Mouse (Mus musculus): ENCODE measurements around the gene Ccdc62. TPM values are rescaled to one million over a fixed set of nuclear protein-coding genes. Genes with fewer than 3 reads are reported as not detected.
A peak's percentile ranks its signal among the peaks of the same experiment; 100 is the strongest.

Gene Ccdc62
- polyA plus RNA-seq, 1 experiment, result 1.2 TPM

DNA sequence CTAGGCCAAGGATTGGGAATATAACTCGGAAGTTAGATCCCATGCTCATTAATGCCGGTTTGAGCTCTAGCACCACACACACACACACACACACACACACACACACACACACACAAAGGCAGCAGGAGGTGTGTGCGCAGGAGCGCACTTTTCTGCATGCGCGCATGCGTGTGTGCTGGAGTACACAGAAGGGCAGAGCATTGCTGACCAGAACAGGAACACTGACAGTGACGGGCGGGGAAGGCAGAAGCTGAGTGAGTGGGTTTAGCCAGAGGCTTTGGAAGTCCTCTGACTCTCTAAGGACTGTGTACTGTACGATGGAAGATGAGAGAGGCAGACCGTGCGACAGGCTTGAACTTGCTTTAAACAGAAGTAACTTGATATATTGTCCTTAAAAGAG is 3.1 kb downstream of the Ccdc62 start:
- WGBS, result 94% methylated on average over 12 of the region's 12 CpGs

GRCm38 (mm10) chr5:123933957-123934591 is 3.6 kb downstream of the Ccdc62 start:
- DNase-seq (ENCODE audit: low read depth, low spot score), result no peak
- 54% methylated on average over 18 of the region's 18 CpGs for WGBS

More for the DNA sequence above, 3.1 kb downstream of the Ccdc62 start:
- no peak for DNase-seq (ENCODE audit: low read depth, low spot score)

DNA sequence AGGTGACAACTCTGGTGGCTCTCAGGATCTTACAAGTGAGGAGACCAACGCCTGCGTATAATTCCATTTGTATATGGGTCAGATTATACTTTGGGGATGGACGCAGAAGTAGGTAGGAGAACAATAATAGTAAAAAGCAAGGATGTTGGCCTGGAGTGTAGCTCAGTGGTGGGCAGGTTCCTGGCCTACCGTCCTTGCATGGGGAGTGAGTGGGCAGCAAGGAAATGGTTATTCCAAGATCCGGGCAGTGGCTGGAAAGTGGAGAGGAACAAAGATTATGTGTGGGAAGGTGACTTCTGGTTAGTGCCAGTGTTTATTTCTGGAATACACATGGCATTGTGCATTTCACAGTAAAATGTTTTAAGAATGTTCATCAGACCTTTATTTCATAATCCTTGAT is 5.5 kb downstream of the Ccdc62 start:
- 84% methylated on average over 5 of the region's 5 CpGs for WGBS
- DNase-seq (ENCODE audit: low read depth, low spot score), result no peak

DNA sequence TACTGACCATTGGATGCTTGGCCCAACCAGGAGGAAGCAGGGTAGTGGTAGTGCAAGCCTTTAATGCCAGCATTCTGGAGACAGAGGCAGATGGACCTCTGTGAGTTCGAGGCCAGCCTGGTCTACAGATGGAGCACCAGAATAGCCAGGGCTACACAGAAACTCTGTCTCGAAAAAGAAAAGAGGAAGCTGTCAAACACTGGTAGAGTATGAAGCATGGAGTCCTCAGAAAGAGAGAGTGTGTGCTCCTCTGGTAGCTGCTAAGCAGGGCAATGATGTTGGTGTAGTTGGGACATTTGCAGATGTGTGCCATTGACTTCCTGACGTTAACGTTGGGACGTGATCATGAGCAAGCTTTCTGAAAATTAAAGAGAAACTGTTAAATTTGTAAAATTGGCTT is 8.0 kb downstream of the Ccdc62 start:
- 77% methylated on average over 5 of the region's 5 CpGs for whole genome bisulfite sequencing
- no peak for DNase-seq (ENCODE audit: low read depth, low spot score)

DNA sequence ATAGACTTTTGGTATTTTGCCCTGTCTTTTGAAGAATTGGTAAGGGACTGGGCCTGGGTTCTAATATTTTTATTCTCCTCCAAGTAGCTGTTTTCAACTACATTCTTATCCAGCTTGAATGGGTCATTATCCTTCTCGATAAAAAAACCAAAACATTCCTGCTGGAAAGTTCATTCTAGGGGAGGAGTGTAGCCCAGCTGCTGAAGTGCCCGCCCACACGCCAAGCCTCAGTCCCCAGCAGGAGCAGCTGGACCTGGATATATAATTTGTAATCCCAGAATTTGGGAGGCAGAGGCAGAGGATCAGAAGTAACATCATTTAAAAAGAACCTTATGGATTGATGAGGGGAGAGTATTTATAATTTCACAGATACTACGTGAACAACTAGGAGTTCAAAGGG is 16.1 kb downstream of the Ccdc62 start:
- 60% methylated on average over 4 of the region's 4 CpGs for WGBS
- no peak for DNase-seq (ENCODE audit: low read depth, low spot score)

GRCm38 (mm10) chr5:123947041-123947761 is 16.7 kb downstream of the Ccdc62 start:
- 51% methylated on average over 7 of the region's 7 CpGs for WGBS
- peak; percentile 60 for DNase-seq (ENCODE audit: low read depth, low spot score)

GRCm38 (mm10) chr5:123952365-123953045 is 22.0 kb downstream of the Ccdc62 start:
- 56% methylated on average over 5 of the region's 5 CpGs for WGBS
- DNase-seq (ENCODE audit: low read depth, low spot score), result no peak

- DNase-seq (ENCODE audit: low read depth, low spot score), result no peak
- WGBS, result 93% methylated on average over 8 of the region's 8 CpGs
These were observed 26.7 kb downstream of the Ccdc62 start for GRCm38 (mm10) chr5:123957213-123957612.

- DNase-seq (ENCODE audit: low read depth, low spot score), result no peak
- WGBS, result 46% methylated on average over 3 of the region's 3 CpGs
These were observed 28.5 kb downstream of the Ccdc62 start for GRCm38 (mm10) chr5:123959018-123959417.

DNA sequence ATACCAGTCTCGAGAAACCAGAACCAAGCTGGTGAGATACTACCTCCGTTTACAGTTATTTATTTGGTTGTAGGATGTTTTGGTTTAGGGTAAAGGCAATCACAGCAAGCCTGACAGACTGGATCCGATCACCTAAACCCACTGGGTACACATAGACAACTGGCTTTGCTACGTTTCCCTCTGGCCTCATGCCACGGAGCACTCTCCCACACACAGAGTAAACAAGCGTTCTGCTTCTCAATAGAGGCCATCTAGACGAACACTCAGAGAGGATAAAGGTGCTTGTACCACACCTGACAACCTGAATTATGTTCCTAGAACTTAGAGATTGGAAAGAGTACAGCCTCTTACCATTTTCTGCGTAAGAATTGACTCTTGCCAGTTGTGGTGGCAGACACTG is 29.6 kb downstream of the Ccdc62 start:
- DNase-seq (ENCODE audit: low read depth, low spot score), result no peak
- WGBS, result 27% methylated on average over 8 of the region's 8 CpGs

- 85% methylated on average over 12 of the region's 12 CpGs for WGBS
- no peak for DNase-seq (ENCODE audit: low read depth, low spot score)
These were observed 30.6 kb downstream of the Ccdc62 start for GRCm38 (mm10) chr5:123961046-123961445.

DNA sequence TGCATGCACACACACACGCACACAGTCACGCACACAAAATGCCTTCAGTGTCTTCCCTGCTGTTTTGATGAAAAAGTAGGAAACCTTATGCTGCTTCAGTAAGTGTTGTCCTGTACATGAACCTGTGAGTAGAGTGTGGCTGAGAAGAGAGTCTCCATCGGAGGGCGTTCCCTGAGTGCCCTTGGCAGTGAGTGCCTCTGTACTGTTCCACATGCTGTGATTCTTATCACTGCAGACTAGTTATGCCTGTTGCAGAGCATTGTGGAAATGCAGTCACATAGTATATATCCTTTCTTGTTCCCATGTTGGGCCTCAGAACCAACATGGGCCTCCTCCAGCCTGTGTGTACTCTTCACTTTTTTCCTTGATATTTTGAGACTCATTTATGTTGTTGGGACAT is 33.7 kb downstream of the Ccdc62 start:
- DNase-seq (ENCODE audit: low read depth, low spot score), result no peak
- 90% methylated on average over 4 of the region's 4 CpGs for WGBS

- 30% methylated on average over 2 of the region's 2 CpGs for WGBS
- DNase-seq (ENCODE audit: low read depth, low spot score), result no peak
These were observed 36.3 kb downstream of the Ccdc62 start for GRCm38 (mm10) chr5:123966759-123967158.

- WGBS, result 62% methylated on average over 5 of the region's 5 CpGs
These were observed 38.0 kb downstream of the Ccdc62 start for GRCm38 (mm10) chr5:123968468-123968867.

GRCm38 (mm10) chr5:123969216-123969615 is 38.7 kb downstream of the Ccdc62 start:
- 34% methylated on average over 8 of the region's 8 CpGs for WGBS
- DNase-seq (ENCODE audit: low read depth, low spot score), result no peak

More at GRCm38 (mm10) chr5:123968468-123968867, 38.0 kb downstream of the Ccdc62 start:
- no peak for DNase-seq (ENCODE audit: low read depth, low spot score)

GRCm38 (mm10) chr5:123970576-123970975 is 40.1 kb downstream of the Ccdc62 start:
- 92% methylated on average over 4 of the region's 4 CpGs for WGBS
- no peak for DNase-seq (ENCODE audit: low read depth, low spot score)

- no peak for DNase-seq (ENCODE audit: low read depth, low spot score)
- 77% methylated on average over 6 of the region's 6 CpGs for WGBS
These were observed 42.0 kb downstream of the Ccdc62 start for GRCm38 (mm10) chr5:123972453-123972852.

DNA sequence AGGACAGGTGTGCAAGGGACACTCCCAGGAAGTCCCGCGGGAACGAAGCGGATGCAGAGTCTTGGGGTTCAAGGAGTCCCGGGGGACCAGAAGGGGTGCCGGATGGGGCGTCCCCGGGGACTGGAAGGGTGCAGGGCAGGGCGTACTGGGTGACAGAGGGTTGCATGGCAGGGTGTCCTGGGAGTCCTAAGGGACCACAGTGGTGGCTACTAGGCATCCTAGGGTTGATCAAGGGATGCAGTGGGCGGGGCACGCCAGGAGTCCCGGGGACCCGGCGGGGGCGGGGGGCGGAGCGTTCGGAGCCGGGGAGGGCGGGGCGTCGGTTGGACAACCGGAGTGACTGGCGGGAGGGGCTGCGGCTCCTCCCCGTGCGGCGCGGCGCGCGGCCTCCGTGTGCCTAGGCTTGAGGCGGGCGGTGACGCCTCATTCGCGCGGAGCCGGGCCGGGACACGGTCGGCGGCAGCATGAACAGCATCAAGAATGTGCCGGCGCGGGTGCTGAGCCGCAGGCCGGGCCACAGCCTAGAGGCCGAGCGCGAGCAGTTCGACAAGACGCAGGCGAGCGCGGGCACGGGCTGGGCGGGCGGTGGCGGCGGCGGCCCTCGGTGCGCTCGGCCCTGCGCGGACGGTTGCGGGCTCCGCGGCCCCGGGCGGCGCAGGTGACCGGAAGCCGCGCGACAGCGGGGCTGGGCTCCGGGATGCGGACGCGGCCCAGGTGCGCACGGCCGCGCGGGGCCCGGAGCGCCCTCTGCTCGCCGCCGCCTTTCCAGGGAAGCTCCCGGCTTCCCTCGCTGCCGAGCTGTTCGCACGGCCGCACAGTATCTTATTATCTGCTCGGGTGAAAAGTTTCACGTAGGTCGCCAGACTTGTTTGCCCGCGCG is 43.1 kb downstream of the Ccdc62 start, which contains the start of gene Hip1r:
TSS of gene Hip1r (plus strand) at position 330 of the 880 bp plus-strand sequence.
- no peak for DNase-seq (ENCODE audit: low read depth, low spot score)
- 1% methylated on average over 104 of the region's 106 CpGs for WGBS

- no peak for DNase-seq (ENCODE audit: low read depth, low spot score)
- WGBS, result under 1% methylated on average over 14 of the region's 14 CpGs
These were observed 43.7 kb downstream of the Ccdc62 start for GRCm38 (mm10) chr5:123974179-123974485.

- DNase-seq (ENCODE audit: low read depth, low spot score), result no peak
- WGBS, result 13% methylated on average over 11 of the region's 11 CpGs
These were observed 44.2 kb downstream of the Ccdc62 start for GRCm38 (mm10) chr5:123974616-123975111.

Data from large intestine, adult 2 months (tissue).